Mouse (Mus musculus) cerebellum, adult 11 months (tissue): Measurements from ENCODE around the gene Tmprss6.
A peak's percentile ranks its signal among the peaks of the same experiment; 100 is the strongest.

Source experiments
- DNase-seq: peaks from one replicate; pipeline ENCODE4 v3.0.0; 2022

Gene Tmprss6

DNA sequence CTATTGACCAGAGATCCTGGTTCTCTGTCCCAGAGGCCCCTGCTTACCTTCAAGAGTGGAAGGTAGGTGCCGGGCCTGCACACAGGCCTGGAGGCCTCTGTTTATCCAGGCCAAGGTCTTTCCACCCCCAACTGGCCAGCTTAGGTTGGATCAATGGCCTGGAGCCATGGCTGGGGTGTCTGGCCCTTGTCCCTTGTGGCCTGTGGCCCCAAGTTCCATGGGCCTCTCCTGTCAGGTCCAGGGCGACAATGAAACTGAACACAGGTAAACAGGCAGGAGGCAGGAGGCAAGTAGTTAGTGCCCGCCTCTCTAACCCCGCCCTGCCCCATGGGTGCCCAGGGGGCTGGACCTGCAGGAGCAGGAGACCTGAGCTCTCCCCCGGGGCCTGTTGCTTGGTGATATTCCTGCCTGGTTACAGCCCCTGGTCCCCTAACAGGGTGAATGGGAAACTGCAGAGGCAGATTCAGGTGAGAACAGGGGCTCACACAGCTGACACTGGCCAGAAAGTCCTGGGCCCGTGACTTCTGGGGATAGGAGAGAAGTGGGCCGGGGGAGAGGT, at the start of gene Tmprss6:
TSS of gene Tmprss6 (minus strand) at position 256 of the 559 bp plus-strand sequence.
- DNase-seq = no peak

GRCm38 (mm10) chr15:78518221-78518620, 49.8 kb upstream of the Tmprss6 start:
- no peak for DNase-seq

DNA sequence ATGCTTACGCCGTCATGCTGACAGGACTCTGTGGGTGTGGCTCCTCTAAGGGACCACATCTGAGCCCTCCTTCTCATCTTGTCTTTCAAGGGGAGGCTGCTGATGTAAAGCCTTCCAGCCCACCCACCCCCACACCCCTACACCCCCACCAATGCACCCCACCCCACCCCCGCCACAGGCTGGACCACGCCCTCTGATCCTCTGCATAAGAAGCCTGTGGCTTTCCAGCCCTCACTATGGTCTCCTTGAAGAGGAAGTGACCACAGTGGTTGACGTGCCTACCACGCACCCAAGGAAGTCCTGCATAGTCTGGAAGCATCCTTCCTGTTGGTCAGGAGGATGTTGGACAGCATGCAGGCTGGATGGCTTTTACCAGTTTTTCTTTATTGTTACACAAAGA, 47.3 kb upstream of the Tmprss6 start:
- no peak for DNase-seq

- peak; percentile 76 for DNase-seq
Measured at GRCm38 (mm10) chr15:78514393-78515146, 46.1 kb upstream of the Tmprss6 start.

DNA sequence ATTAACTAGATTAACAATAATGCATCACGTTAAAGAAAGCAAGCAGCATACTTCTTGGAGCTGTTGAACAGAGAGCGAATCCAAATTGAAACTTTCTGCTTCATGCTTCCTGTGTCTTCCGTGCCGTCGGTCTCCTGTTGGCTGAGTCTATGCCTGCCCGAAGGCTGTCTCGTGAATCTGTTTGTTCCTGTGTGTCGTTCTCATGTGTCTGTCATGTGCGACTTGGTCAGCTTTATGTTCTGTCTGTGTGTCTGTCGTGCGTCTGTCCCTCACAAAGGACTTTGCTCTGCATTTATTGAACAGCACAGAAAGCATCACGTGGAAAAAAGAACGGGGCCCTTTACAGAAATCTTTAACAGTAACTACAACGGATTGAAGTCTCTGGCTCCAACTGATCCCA, 44.6 kb upstream of the Tmprss6 start:
- no peak for DNase-seq

GRCm38 (mm10) chr15:78511951-78512350, 43.5 kb upstream of the Tmprss6 start:
- DNase-seq = no peak

DNA sequence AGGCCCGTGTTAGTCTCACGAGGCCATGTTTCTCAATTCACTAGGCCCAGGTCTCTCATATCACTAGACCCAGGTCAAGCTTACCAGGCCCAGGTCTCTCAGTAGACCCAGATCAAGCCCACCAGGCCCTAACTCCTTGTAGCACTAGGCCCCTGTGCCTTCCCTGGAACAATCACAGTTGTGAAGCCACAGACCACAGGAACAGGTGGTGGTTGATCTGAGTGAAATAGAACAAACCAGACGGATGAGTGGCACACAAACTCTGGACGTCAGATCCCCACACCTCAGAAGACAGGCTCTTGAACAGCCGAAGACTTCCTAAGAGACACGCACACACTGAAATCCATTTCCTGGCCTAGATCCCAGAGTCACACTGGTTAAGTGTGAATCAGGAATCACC, 42.3 kb upstream of the Tmprss6 start:
- DNase-seq = no peak

DNA sequence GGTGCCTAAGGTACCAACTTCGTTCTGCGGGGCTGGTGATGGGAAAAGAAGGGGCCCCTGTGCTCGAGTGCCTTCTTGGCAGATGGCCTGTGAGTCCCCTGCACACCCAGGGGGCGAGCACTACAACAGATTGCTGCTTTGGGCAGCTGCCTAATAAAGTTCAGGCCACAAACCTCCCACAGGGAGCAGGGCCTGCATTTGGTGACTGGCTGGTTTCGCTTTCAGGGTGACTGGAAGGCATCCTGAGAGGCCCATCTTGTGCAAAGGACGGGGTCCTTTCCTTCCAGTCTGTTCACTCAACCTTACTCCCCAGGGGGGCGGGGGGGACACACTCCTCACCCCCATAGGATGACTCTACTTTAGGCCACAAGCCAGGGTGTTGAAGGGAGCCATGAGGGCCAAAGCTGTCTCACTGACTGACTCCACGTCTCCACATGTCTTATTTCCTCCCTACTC, 41.7 kb upstream of the Tmprss6 start:
- DNase-seq = no peak

GRCm38 (mm10) chr15:78509297-78509899, 41.0 kb upstream of the Tmprss6 start:
- DNase-seq = no peak

- DNase-seq = no peak
Measured at GRCm38 (mm10) chr15:78508443-78508842, 40.0 kb upstream of the Tmprss6 start.

- no peak for DNase-seq
Measured at GRCm38 (mm10) chr15:78505541-78505940, 37.1 kb upstream of the Tmprss6 start.

- DNase-seq = no peak
Measured at GRCm38 (mm10) chr15:78504816-78505215, 36.4 kb upstream of the Tmprss6 start.

- no peak for DNase-seq
Measured at GRCm38 (mm10) chr15:78504013-78504412, 35.6 kb upstream of the Tmprss6 start.

- DNase-seq = no peak
Measured at GRCm38 (mm10) chr15:78502437-78503132, 34.2 kb upstream of the Tmprss6 start.

GRCm38 (mm10) chr15:78494968-78495406, 26.6 kb upstream of the Tmprss6 start, which contains the start of gene Il2rb:
TSS of gene Il2rb (minus strand) at chr15:78495271.
- no peak for DNase-seq

DNA sequence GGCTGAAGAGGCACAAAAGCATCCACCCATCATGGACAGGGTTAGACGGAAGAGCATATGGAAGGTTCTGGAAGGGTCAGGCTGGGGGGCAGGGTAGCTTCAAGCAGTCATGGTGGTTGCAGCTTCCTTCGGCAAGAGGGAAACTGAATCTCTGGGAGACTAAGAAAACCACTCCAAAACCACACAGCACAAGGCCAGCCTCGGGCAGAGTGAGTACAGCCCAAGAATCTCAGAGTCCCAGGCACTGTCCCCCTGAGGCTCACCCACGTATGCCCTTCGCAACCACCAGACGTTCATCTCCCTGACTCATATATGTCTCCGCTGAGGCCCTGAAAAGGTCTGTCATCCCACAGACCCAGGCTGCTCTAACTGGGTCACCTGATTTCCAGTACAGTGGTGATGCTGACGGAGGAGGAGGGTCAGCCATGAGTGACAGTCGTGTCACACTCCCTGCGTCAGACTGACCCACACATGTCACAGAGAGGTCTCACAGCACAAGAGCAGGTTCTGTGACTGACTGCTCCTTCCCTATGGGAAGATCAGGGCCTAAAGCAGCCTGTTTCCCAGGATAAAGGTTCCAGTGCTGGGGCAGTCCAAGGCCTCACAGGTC, 25.1 kb upstream of the Tmprss6 start:
- DNase-seq = no peak

GRCm38 (mm10) chr15:78491301-78491700, 22.9 kb upstream of the Tmprss6 start:
- DNase-seq = no peak

DNA sequence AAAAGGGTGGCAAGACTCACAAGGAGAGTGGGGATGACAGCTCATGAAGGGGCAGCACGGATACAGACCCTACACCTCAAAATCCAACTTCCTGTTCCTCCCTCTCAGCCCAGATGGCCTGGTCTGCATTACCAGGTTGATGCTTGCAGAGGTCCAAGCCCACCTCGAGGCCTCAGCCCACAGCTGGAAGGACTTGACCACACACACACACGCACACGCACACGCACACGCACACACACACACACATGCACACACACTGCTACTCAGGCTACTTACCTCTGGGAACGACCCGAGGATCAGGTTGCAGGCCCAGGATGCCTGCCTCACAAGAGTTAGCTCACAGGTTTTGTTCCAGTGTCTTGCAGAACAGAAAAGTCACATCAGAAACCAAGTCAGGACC, 21.5 kb upstream of the Tmprss6 start:
- no peak for DNase-seq

- DNase-seq = peak; percentile 45
Measured at GRCm38 (mm10) chr15:78489248-78489647, 20.8 kb upstream of the Tmprss6 start.

- no peak for DNase-seq
Measured at GRCm38 (mm10) chr15:78487066-78487465, 18.6 kb upstream of the Tmprss6 start.

DNA sequence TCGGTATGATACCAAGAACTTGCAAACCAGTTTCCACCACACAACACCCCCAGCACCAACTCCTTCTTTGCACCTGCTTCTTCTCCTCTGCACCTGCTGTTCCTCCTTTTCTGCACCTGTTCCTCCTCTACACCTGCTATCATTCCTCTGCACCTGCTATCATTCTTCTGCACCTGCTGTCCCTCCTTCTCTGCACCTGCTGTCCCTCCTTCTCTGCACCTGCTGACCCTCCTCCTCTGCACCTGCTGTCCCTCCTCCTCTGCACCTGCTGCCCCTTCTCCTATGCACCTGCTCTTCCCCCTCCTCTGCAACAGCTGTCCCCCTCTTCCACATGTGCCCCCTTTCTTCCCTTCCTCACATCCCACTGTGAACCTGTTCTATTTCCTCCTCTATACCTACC, 18.1 kb upstream of the Tmprss6 start:
- DNase-seq = no peak

DNA sequence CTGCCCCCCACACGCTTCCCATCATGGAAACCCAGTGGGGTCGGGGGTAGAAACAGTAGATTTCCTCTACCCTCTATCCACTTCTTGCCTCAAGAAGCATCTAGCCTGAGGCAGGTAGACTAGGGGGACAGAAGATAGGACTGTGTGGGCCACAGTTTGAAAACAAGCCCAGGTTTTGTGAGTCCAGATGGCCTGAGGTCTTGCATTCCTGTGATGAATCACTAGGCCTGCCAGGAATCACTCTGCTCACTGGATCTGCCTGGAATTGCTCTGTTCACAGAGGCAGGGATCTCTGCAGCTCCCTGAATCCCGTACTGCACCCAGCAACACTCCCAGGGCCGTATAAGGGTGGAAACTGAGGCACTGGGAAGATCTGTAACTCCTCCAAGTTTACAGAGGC, 14.9 kb upstream of the Tmprss6 start:
- DNase-seq = peak; percentile 73

GRCm38 (mm10) chr15:78482518-78482917, 14.1 kb upstream of the Tmprss6 start:
- peak; percentile 23 for DNase-seq
